Mouse (Mus musculus) myocyte (in vitro differentiated cells): ENCODE measurements at regions not wholly inside any gene's neighbourhood (a gene's known extent, or its start where the extent isn't known, plus 50 kb on each side); places are given as distances from the start of the nearest gene placed in this dataset.

Experiments
- H3K27me3 ChIP-seq: one replicate; pipeline ENCODE4 v1.6.1; 2011; ENCODE audit not compliant: control insufficient read depth, insufficient read depth, insufficient read length
- H3K36me3 ChIP-seq: one replicate; pipeline ENCODE4 v1.6.1; 2011; ENCODE audit not compliant: control insufficient read depth, insufficient read depth
- H3K4me2 ChIP-seq: one replicate; pipeline ENCODE4 v1.6.1; 2011; ENCODE audit warnings: low read depth, control low read depth
- H3K4me3 ChIP-seq: one replicate; pipeline ENCODE4 v1.5.1; 2011; ENCODE audit warnings: mild to moderate bottlenecking, control low read depth, moderate library complexity
- H3K79me2 ChIP-seq: one replicate; pipeline ENCODE4 v1.6.1; 2011; ENCODE audit not compliant: control insufficient read depth, insufficient read depth
- H3ac ChIP-seq: one replicate; pipeline ENCODE4 v1.6.1; 2011; ENCODE audit not compliant: control insufficient read depth, insufficient read length
- CEBPB ChIP-seq: IDR thresholded peaks from 2 replicates; pipeline ENCODE4 v1.6.1; 2011; ENCODE audit warnings: mild to moderate bottlenecking, moderate library complexity; ENCODE audit not compliant: poor library complexity, insufficient read depth, severe bottlenecking
- E2F4 ChIP-seq: IDR thresholded peaks from one replicate; pipeline ENCODE4 v1.6.1; 2011; ENCODE audit warnings: mild to moderate bottlenecking, control low read depth, moderate library complexity; ENCODE audit not compliant: insufficient read depth
- MAX ChIP-seq: IDR thresholded peaks from one replicate; pipeline ENCODE4 v1.6.1; 2011; ENCODE audit warnings: low read depth, mild to moderate bottlenecking, control low read depth
- MYOD1 ChIP-seq, 3 experiments: IDR thresholded peaks; one replicate each; pipeline ENCODE4 v1.6.1; 2011; ENCODE audit warnings: control low read depth in 2 of 3, low read depth in 2 of 3, mild to moderate bottlenecking in 2 of 3, moderate library complexity in 1 of 3; ENCODE audit not compliant: insufficient read length in 2 of 3, control insufficient read depth in 1 of 3
- MYOG ChIP-seq, 3 experiments: IDR thresholded peaks; one replicate each; pipeline ENCODE4 v1.6.1; 2011; ENCODE audit warnings: control low read depth in 2 of 3, low read depth in 2 of 3, mild to moderate bottlenecking in 2 of 3; ENCODE audit not compliant: insufficient read length in 2 of 3, control insufficient read depth in 1 of 3, insufficient read depth in 1 of 3
- POLR2A ChIP-seq: IDR thresholded peaks from one replicate; pipeline ENCODE4 v1.6.1; 2011; ENCODE audit warnings: low read depth, mild to moderate bottlenecking, control low read depth, moderate library complexity; ENCODE audit not compliant: insufficient read length
- POLR2AphosphoS2 ChIP-seq: IDR thresholded peaks from one replicate; pipeline ENCODE4 v1.6.1; 2011; ENCODE audit warnings: low read depth, control low read depth; ENCODE audit not compliant: insufficient read length
- REST ChIP-seq: IDR thresholded peaks from one replicate; pipeline ENCODE4 v1.6.1; 2011; ENCODE audit warnings: mild to moderate bottlenecking, control low read depth, moderate library complexity; ENCODE audit not compliant: insufficient read depth, insufficient read length
- SRF ChIP-seq: IDR thresholded peaks from one replicate; pipeline ENCODE4 v1.6.1; 2011; ENCODE audit warnings: low read depth; ENCODE audit not compliant: control insufficient read depth, insufficient read length
- TCF12 ChIP-seq: IDR thresholded peaks from one replicate; pipeline ENCODE4 v1.6.1; 2011; ENCODE audit warnings: mild to moderate bottlenecking, control low read depth; ENCODE audit not compliant: poor library complexity, insufficient read depth, severe bottlenecking
- TCF3 ChIP-seq: IDR thresholded peaks from one replicate; pipeline ENCODE4 v1.6.1; 2011; ENCODE audit warnings: low read depth, control low read depth; ENCODE audit not compliant: insufficient read length
- USF1 ChIP-seq: IDR thresholded peaks from one replicate; pipeline ENCODE4 v1.6.1; 2011; ENCODE audit warnings: low read depth, mild to moderate bottlenecking, control low read depth, moderate library complexity

DNA sequence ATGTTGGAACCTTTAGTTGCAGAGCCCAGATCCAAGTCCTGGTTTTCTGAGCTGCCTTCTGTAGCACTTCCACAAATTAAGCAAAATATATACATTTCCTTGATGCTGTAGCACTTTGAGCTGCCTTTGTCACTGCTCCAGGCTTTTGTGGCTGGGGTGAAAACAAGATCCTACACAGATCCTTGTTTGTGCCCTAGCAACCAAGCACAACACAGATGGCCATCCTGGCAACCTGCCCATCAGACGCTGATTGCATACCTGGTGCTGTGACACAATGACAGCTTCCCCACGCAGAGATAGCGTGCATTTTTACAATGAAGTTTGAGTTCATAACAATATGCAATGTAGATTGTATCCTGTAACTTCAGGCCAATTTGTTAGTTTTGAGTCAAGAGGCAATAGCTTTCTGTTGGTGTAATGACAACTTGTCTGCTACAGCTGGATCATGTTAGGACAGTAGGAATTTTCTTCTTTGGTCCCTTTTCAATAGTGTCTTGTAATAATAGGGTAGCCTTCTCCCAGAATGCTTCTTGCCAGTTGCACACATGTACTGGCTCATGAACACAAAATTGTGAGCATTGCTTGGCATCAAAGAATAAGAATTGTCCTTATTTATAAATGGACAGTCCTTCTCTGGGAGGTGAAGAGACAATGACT lies 153.5 kb upstream of the Tnc start:
- no peaks in the 10 kb centered on the region for H3K79me2 ChIP-seq
- H3K4me3 ChIP-seq = no peak overlapping the region
- H3ac ChIP-seq = no peak overlapping the region
- H3K36me3 ChIP-seq = no peaks in the 10 kb centered on the region
- peak in 1 of 3 experiments; percentile 13 for TF ChIP-seq MYOD1 (IDR thresholded peaks at IDR 0.05; ENCODE audit: control insufficient read depth in 1 of 3, insufficient read length in 2 of 3, low read depth in 2 of 3)
- no peak for TF ChIP-seq TCF12
- TF ChIP-seq MYOG (IDR thresholded peaks at IDR 0.05; ENCODE audit: control insufficient read depth in 1 of 3, insufficient read depth in 1 of 3, insufficient read length in 2 of 3, low read depth in 2 of 3) = no peak
- H3K4me2 ChIP-seq = no peak overlapping the region
- no peaks in the 10 kb centered on the region for H3K27me3 ChIP-seq

DNA sequence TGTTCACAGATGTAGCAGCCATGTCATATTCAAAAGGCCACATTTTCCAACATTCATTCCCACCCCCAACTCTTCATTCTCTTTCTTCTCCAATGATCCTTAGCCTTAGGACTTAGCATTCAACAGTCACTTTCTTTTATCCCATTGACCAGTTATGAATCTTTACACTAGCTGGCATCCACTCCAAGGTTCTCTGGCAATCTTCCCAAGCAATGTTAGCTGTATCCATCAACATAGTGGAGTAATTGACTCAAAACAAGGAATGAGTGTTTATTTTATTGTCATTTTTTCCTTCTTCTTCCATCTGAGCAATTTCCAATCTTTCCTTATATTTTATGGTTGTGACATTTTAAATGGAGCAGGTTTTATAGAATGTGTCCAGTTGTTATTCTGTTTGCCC lies 138.2 kb upstream of the Tnc start:
- TF ChIP-seq SRF (no peak), MYOG (IDR thresholded peaks at IDR 0.05; ENCODE audit: control insufficient read depth in 1 of 3, insufficient read depth in 1 of 3, insufficient read length in 2 of 3, low read depth in 2 of 3) (no peak), POLR2A (no peak), MAX (no peak)
- no peaks in the 10 kb centered on the region for H3K79me2 ChIP-seq
- H3K4me3 ChIP-seq = no peak overlapping the region
- no peak overlapping the region for H3ac ChIP-seq
- no peaks in the 10 kb centered on the region for H3K27me3 ChIP-seq
- H3K36me3 ChIP-seq = no peaks in the 10 kb centered on the region
- H3K4me2 ChIP-seq = no peak overlapping the region

DNA sequence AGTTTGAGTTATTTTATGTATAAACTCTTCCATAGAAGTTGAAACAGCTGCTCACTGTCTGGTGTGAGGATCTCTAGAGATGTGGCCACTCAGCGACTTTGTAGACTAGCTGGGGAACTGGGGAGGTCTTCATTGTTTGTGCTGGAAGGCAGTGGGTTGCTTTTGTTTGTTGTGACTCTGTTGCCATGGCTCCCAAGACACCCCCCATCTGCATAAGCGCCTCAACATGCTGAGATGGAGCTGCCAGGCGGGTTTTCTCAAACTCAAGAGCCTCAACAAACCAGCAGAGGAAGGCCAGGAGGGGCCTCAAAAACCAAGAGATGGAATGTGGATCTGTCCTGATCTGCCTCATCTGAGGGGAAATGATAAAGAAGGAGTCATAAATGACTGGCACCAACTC lies 129.1 kb upstream of the Tnc start:
- Histone ChIP-seq H3K4me3 (no peak overlapping the region), H3K79me2 (no peaks in the 10 kb centered on the region), H3ac (no peak overlapping the region), H3K4me2 (no peak overlapping the region), H3K36me3 (no peaks in the 10 kb centered on the region), H3K27me3 (no peaks in the 10 kb centered on the region)
- TF ChIP-seq USF1 (no peak), E2F4 (no peak), TCF12 (no peak), MYOG (IDR thresholded peaks at IDR 0.05; ENCODE audit: control insufficient read depth in 1 of 3, insufficient read depth in 1 of 3, insufficient read length in 2 of 3, low read depth in 2 of 3) (no peak), TCF3 (no peak), POLR2A (no peak), CEBPB (no peak), MAX (no peak), SRF (no peak), MYOD1 (IDR thresholded peaks at IDR 0.05; ENCODE audit: control insufficient read depth in 1 of 3, insufficient read length in 2 of 3, low read depth in 2 of 3) (no peak), POLR2AphosphoS2 (no peak), REST (no peak)

DNA sequence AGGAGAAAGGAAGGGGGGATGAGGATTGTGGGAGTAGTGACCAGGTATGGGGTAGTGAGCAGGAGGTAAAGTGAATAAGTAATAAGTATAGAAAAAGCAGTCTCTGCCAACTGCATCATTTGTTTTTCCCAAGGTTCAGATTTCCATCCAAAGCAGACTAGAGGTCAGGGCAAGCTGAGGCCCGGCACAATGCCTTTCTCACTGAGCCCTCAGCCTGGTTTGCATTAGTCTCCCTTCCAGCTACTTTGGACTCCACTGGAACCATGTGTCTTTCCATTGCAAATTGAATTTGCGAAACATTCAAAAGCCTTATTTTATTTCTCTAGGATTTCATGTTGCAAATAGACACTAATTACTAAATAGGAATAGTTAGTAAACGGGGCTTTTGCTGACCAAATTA lies 124.7 kb upstream of the Tnc start:
- Histone ChIP-seq H3ac (no peak overlapping the region), H3K4me3 (no peak overlapping the region), H3K4me2 (no peak overlapping the region), H3K27me3 (no peaks in the 10 kb centered on the region), H3K79me2 (no peaks in the 10 kb centered on the region), H3K36me3 (no peaks in the 10 kb centered on the region)
- no peak for TF ChIP-seq POLR2A
- no peak for TF ChIP-seq REST
- TF ChIP-seq E2F4 = no peak
- TF ChIP-seq MYOG (IDR thresholded peaks at IDR 0.05; ENCODE audit: control insufficient read depth in 1 of 3, insufficient read depth in 1 of 3, insufficient read length in 2 of 3, low read depth in 2 of 3) = no peak
- TF ChIP-seq TCF3 = no peak
- TF ChIP-seq SRF = no peak
- no peak for TF ChIP-seq POLR2AphosphoS2
- no peak for TF ChIP-seq CEBPB
- no peak for TF ChIP-seq TCF12
- no peak for TF ChIP-seq MYOD1 (IDR thresholded peaks at IDR 0.05; ENCODE audit: control insufficient read depth in 1 of 3, insufficient read length in 2 of 3, low read depth in 2 of 3)

DNA sequence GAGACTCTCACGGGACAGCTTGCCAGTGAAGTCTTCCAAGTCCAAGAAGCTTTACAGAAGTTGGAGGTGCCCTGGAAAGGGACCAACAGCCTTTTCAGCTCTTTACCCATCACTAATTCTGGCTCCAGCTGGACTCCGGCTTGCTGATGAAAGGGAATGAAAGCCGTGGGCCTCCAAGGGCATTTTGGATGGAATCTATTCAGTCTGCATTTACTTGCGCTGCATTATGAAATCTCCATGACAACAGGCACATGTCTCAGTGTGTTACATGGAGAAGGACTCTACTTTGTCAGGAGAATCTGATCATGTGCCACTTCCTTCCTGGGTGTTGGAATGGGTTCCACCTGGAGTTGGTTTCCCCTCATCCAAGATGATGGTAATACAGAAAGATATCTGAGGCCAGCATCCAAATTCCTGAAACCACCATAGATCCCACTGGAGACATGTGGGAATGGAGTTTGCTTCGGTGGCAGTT lies 102.2 kb upstream of the Tnc start:
- Histone ChIP-seq H3K4me2 (no peak overlapping the region), H3K36me3 (no peaks in the 10 kb centered on the region), H3K27me3 (no peaks in the 10 kb centered on the region), H3ac (no peak overlapping the region), H3K79me2 (no peaks in the 10 kb centered on the region), H3K4me3 (no peak overlapping the region)
- peak; percentile 74; the same call in 1 of the 2 replicates for TF ChIP-seq CEBPB
- no peak for TF ChIP-seq TCF12
